Mouse (Mus musculus) spleen, adult 2 months (tissue): Measurements from ENCODE around the gene Myl12a. TPM values are rescaled to one million over a fixed set of nuclear protein-coding genes. Genes with fewer than 3 reads are reported as not detected.

Experiments
- DNase-seq, 2 experiments: peaks; one replicate each; pipeline versions ENCODE4 v3.0.0 to v3.0.0-alpha.2; 2012 to 2021; ENCODE audit warnings: low spot score in 2 of 2, low read depth in 1 of 2
- H3K27ac ChIP-seq: fragments of 200-500 bp; 2 replicates; pipeline ENCODE4 v1.5.1; 2012; ENCODE audit warnings: low read length, inconsistent platforms; ENCODE audit not compliant: insufficient read depth
- H3K27me3 ChIP-seq: fragments of 200-500 bp; 2 replicates; pipeline ENCODE4 v1.6.1; 2012; ENCODE audit warnings: mild to moderate bottlenecking, moderate library complexity, low read length, inconsistent platforms; ENCODE audit not compliant: control insufficient read depth, insufficient read depth
- H3K36me3 ChIP-seq: fragments of 200-500 bp; 2 replicates; pipeline ENCODE4 v1.6.1; 2012; ENCODE audit warnings: mild to moderate bottlenecking, low read length, inconsistent platforms; ENCODE audit not compliant: control insufficient read depth, insufficient read depth
- H3K4me1 ChIP-seq: fragments of 200-500 bp; 2 replicates; pipeline ENCODE4 v1.6.1; 2011; ENCODE audit warnings: inconsistent platforms; ENCODE audit not compliant: control insufficient read depth, insufficient read depth, insufficient read length
- H3K4me3 ChIP-seq: fragments of 200-500 bp; 2 replicates; pipeline ENCODE4 v1.5.1; 2011; ENCODE audit warnings: mild to moderate bottlenecking, inconsistent platforms; ENCODE audit not compliant: insufficient read depth, insufficient read length; ENCODE audit errors: extremely low read depth
- CTCF ChIP-seq: fragments of 200-500 bp; IDR thresholded peaks from 2 replicates; pipeline ENCODE4 v1.5.1; 2011; ENCODE audit warnings: mild to moderate bottlenecking, inconsistent platforms; ENCODE audit not compliant: insufficient read depth, insufficient read length, insufficient replicate concordance; ENCODE audit errors: extremely low read depth
- POLR2A ChIP-seq: fragments of 200-500 bp; IDR thresholded peaks from 2 replicates; pipeline ENCODE4 v1.6.1; 2011; ENCODE audit warnings: low read depth, low read length, inconsistent platforms
- WGBS: fragments of 180-500 bp; shearing (Covaris S2); methylation state at CpG from one replicate; pipeline ENCODE4 v1.1.7; 2018; 5-methylcytosine and 5-hydroxymethylcytosine counted together
- polyA plus RNA-seq: library from polyadenylated mRNA; depleted of rRNA; stranded (reverse); fragments of >200 nt; gene quantifications from 2 replicates; pipeline ENCODE4 v1.2.3, GENCODE M21; 2012

The Myl12a gene
- polyA plus RNA-seq, 1 experiment, result 53.0 TPM

DNA sequence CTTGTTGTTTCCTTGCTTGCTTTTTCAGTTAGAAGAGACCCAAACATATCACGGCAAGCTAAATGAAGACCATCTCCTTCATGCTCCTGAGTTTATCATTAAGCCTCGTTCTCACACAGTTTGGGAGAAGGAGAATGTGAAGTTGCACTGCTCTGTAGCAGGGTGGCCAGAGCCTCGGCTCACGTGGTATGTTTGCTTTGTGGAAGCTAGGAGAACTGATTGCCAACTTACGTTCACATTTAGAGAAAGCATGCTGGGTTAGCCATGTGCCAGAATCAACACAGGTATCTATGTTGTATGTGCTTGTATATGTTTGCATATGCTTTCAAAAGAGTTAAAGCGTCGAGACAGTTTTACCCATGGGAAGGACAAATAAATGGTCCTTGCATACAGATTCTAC, 34.5 kb upstream of the Myl12a start:
- H3K4me3 ChIP-seq, result no peak overlapping the region
- DNase-seq, result no peak
- no peaks in the 10 kb centered on the region for H3K27me3 ChIP-seq
- WGBS, result 92% methylated on average over 7 of the region's 7 CpGs
- H3K4me1 ChIP-seq, result no peaks in the 10 kb centered on the region
- no peak for TF ChIP-seq POLR2A
- H3K27ac ChIP-seq, result no peak overlapping the region
- no peaks in the 10 kb centered on the region for H3K36me3 ChIP-seq

GRCm38 (mm10) chr17:71034472-71034871, 31.8 kb upstream of the Myl12a start:
- no peak for DNase-seq
- TF ChIP-seq POLR2A, result no peak
- TF ChIP-seq CTCF, result no peak
- Histone ChIP-seq H3K36me3 (no peaks in the 10 kb centered on the region), H3K4me1 (no peaks in the 10 kb centered on the region), H3K4me3 (no peak overlapping the region), H3K27ac (no peak overlapping the region), H3K27me3 (no peaks in the 10 kb centered on the region)
- WGBS, result 82% methylated on average over 5 of the region's 5 CpGs

DNA sequence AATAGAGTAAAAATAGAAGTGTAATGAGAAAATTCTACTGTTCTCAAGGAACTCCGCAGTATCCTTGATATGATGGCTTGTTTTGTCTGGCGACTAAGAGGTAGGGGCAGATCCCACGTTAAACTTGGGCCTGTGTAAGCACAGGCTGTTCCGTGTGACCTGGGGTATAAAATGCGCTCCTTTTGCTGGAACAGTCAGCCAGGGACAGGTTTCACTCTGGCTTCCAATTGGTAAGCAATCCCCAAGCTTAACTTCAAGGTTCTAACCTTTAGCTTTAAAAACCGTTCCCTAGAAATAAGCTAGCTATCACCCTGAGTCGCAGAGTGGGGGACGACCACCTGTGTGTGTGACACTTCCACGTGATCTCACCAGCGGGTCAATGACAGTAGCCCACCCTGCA, 30.0 kb upstream of the Myl12a start:
- H3K27ac ChIP-seq, result no peak overlapping the region

DNA sequence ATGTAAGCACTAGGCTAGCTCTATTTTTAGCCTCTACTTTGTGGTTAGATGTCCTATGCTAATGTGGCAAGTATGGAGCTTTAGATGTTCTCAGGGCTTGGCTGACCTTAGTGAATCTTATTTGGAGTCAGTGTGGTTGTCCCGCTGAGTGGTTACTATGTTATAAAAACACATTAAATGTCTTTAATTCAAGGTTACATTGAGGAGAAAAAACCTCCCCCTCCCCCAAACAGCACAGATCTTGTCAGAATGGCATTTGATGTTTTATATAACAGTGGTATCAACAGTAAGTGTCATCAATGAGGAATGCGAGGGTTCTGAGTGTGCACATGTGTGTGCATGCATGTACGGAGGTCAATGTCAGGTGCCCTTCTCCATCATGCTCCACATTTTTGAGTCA, 24.5 kb upstream of the Myl12a start:
- Histone ChIP-seq H3K27ac (no peak overlapping the region), H3K36me3 (no peaks in the 10 kb centered on the region), H3K4me3 (no peak overlapping the region), H3K27me3 (no peaks in the 10 kb centered on the region), H3K4me1 (no peaks in the 10 kb centered on the region)
- 88% methylated on average over 3 of the region's 3 CpGs for WGBS
- no peak for DNase-seq
- no peak for TF ChIP-seq CTCF
- no peak for TF ChIP-seq POLR2A

More for the DNA sequence above, 30.0 kb upstream of the Myl12a start:
- Histone ChIP-seq H3K27me3 (no peaks in the 10 kb centered on the region), H3K4me3 (no peak overlapping the region), H3K36me3 (no peaks in the 10 kb centered on the region), H3K4me1 (no peaks in the 10 kb centered on the region)
- TF ChIP-seq CTCF (no peak), POLR2A (no peak)
- WGBS, result 93% methylated on average over 10 of the region's 10 CpGs
- no peak for DNase-seq

DNA sequence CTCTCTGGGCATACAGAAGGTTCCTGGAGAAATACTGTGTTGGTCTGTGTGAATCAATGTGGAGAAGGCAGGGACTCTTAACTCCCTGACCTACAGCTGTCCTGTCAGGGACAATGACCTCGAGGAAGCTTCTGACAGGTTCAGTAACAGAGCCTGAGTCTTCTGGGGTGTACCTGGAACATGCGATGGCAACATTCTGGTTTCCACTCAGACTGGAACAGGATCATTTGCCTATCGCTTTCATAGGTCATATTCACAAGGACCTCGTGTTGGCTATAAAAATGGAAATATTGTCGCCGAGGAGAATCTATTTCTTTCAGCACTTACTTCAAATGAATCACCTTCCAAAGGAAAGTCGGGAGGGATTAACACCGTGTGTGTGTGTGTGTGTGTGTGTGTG, 23.2 kb upstream of the Myl12a start:
- WGBS, result 87% methylated on average over 8 of the region's 8 CpGs
- Histone ChIP-seq H3K27ac (no peak overlapping the region), H3K4me3 (no peak overlapping the region), H3K4me1 (no peaks in the 10 kb centered on the region), H3K27me3 (no peaks in the 10 kb centered on the region), H3K36me3 (no peaks in the 10 kb centered on the region)
- no peak for DNase-seq
- TF ChIP-seq POLR2A, result no peak
- no peak for TF ChIP-seq CTCF

DNA sequence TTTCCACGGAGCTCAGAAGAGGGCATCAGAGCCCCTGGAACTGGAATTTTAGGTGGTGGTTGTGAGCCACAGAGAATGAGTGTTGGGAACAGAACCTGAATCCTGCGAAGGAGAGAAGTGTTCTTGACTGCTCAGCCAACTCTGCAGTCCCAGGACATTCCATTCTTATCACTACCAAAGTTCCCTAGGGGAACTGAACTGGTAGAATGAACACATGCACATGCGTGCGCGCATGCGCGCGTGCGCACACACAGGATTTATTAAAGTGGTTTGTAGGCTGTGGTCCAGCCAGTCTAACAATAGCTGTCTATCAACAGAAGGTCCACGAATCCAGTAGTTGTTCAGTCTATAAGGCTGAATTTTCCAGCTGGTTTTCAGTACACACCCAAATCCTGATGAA, 21.4 kb upstream of the Myl12a start:
- no peak for TF ChIP-seq CTCF
- no peak for TF ChIP-seq POLR2A
- no peak overlapping the region for H3K4me3 ChIP-seq
- H3K36me3 ChIP-seq, result no peaks in the 10 kb centered on the region
- DNase-seq, result no peak
- no peak overlapping the region for H3K27ac ChIP-seq
- no peaks in the 10 kb centered on the region for H3K4me1 ChIP-seq
- no peaks in the 10 kb centered on the region for H3K27me3 ChIP-seq
- 95% methylated on average over 10 of the region's 10 CpGs for WGBS

GRCm38 (mm10) chr17:71022841-71023240, 20.2 kb upstream of the Myl12a start:
- TF ChIP-seq CTCF, result no peak
- TF ChIP-seq POLR2A, result no peak
- Histone ChIP-seq H3K36me3 (no peaks in the 10 kb centered on the region), H3K27me3 (no peaks in the 10 kb centered on the region), H3K27ac (no peak overlapping the region), H3K4me3 (no peak overlapping the region), H3K4me1 (no peaks in the 10 kb centered on the region)
- WGBS, result 92% methylated on average over 13 of the region's 13 CpGs
- DNase-seq, result no peak

DNA sequence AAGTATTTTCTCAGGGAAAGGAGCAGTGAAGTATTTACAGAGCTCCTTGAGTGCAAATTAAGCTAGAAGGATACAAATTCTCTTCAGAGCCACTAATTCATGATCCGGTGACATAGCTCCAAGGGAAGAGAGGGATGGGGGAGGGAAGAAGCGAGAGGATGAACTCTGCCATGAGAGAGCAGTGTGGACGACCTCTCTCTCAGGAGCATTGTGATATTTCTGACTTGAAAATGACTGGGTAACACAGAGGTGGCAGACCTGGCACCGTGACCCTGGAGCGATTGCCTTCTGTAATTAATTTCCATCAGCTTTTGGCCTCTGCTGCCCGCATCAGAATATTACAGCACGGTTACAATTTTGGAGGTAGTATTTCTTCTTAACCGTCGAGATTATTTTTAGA, 17.2 kb upstream of the Myl12a start:
- no peaks in the 10 kb centered on the region for H3K36me3 ChIP-seq
- no peaks in the 10 kb centered on the region; the same call in 1 of the 2 replicates for H3K4me1 ChIP-seq
- no peaks in the 10 kb centered on the region for H3K27me3 ChIP-seq
- TF ChIP-seq CTCF, result no peak
- no peak for TF ChIP-seq POLR2A
- H3K4me3 ChIP-seq, result no peak overlapping the region
- DNase-seq, result no peak
- WGBS, result 87% methylated on average over 9 of the region's 9 CpGs
- no peak overlapping the region for H3K27ac ChIP-seq
